Mouse (Mus musculus) monocyte, adult 2 months (primary cell): ENCODE data around the gene Sap30l.
"Not testable (repeated sequence)": the region's sequence is repeated elsewhere in the genome, so short reads cannot be mapped to it uniquely, and the experiment has no call there.

ENCODE experiments used
- DNase-seq, 2 experiments: peaks; one replicate each; pipeline ENCODE4 v3.0.0; 2022; ENCODE audit warnings: low spot score in 2 of 2, low read depth in 1 of 2

Sap30l gene

GRCm38 (mm10) chr11:57829871-57830775 is 28.7 kb downstream of the Sap30l start:
- no peak for DNase-seq

GRCm38 (mm10) chr11:57831281-57831781 is 29.9 kb downstream of the Sap30l start:
- DNase-seq, result no peak

- DNase-seq, result no peak
Measured at GRCm38 (mm10) chr11:57831861-57832260, 30.4 kb downstream of the Sap30l start.

- no peak for DNase-seq
Measured at GRCm38 (mm10) chr11:57832552-57833201, 31.2 kb downstream of the Sap30l start, which contains the start of gene Hand1. TSS of gene Hand1 (minus strand) at chr11:57832818.

GRCm38 (mm10) chr11:57833296-57833977 is 32.0 kb downstream of the Sap30l start:
- no peak for DNase-seq

GRCm38 (mm10) chr11:57834031-57834430 is 32.6 kb downstream of the Sap30l start:
- no peak for DNase-seq

- DNase-seq, result no peak
Measured at GRCm38 (mm10) chr11:57835331-57835730, 33.9 kb downstream of the Sap30l start.

GRCm38 (mm10) chr11:57835931-57836330 is 34.5 kb downstream of the Sap30l start:
- DNase-seq, result no peak

- DNase-seq, result no peak
Measured at GRCm38 (mm10) chr11:57836401-57836800, 35.0 kb downstream of the Sap30l start.

GRCm38 (mm10) chr11:57836872-57837680 is 35.6 kb downstream of the Sap30l start:
- no peak for DNase-seq

- no peak for DNase-seq
Measured at GRCm38 (mm10) chr11:57837861-57838680, 36.6 kb downstream of the Sap30l start.

- no peak for DNase-seq
Measured at GRCm38 (mm10) chr11:57840986-57841385, 39.5 kb downstream of the Sap30l start.

GRCm38 (mm10) chr11:57841391-57841790 is 40.0 kb downstream of the Sap30l start:
- DNase-seq, result no peak

GRCm38 (mm10) chr11:57846421-57847363 is 45.3 kb downstream of the Sap30l start:
- not testable (repeated sequence) for DNase-seq

- DNase-seq, result no peak
Measured at GRCm38 (mm10) chr11:57847396-57847795, 46.0 kb downstream of the Sap30l start.

GRCm38 (mm10) chr11:57850298-57850697 is 48.9 kb downstream of the Sap30l start:
- no peak for DNase-seq

GRCm38 (mm10) chr11:57850931-57851330 is 49.5 kb downstream of the Sap30l start:
- DNase-seq, result no peak

- DNase-seq, result no peak
Measured at GRCm38 (mm10) chr11:57853571-57853970, 52.1 kb downstream of the Sap30l start.

- DNase-seq, result no peak
Measured at GRCm38 (mm10) chr11:57857709-57858108, 56.3 kb downstream of the Sap30l start.
